Mouse (Mus musculus) hindbrain, embryonic 15.5 days (tissue): Measurements from ENCODE around the gene Pnpla5. TPM values are rescaled to one million over a fixed set of nuclear protein-coding genes. Genes with fewer than 3 reads are reported as not detected.
A peak's percentile ranks its signal among the peaks of the same experiment; 100 is the strongest.
"Not testable (repeated sequence)": the region's sequence is repeated elsewhere in the genome, so short reads cannot be mapped to it uniquely, and the experiment has no call there.

ENCODE experiments used
- ATAC-seq: fragments of 200-750 bp; cut with Nextera tagmentation; 2 replicates; pipeline ENCODE4 v1.8.0; 2017; ENCODE audit warnings: low read depth, moderate number of reproducible peaks, moderate TSS enrichment; ENCODE audit not compliant: low FRiP score
- H3K27ac ChIP-seq: fragments of 300-500 bp; sonication (generic); replicated peaks from 2 replicates; pipeline ENCODE4 v1.5.1; 2015; ENCODE audit warnings: mild to moderate bottlenecking, inconsistent platforms
- H3K27me3 ChIP-seq: fragments of 300-500 bp; sonication (generic); 2 replicates; pipeline ENCODE4 v1.6.1; 2015; ENCODE audit warnings: control low read depth, inconsistent platforms
- H3K36me3 ChIP-seq: fragments of 300-500 bp; sonication (generic); 2 replicates; pipeline ENCODE4 v1.6.1; 2015; ENCODE audit warnings: control low read depth, inconsistent platforms
- H3K4me1 ChIP-seq: fragments of 300-500 bp; sonication (generic); replicated peaks from 2 replicates; pipeline ENCODE4 v1.6.1; 2015; ENCODE audit warnings: control low read depth, inconsistent platforms
- H3K4me2 ChIP-seq: fragments of 300-500 bp; sonication (generic); 2 replicates; pipeline ENCODE4 v1.6.1; 2015; ENCODE audit warnings: moderate library complexity, mild to moderate bottlenecking, inconsistent platforms
- H3K4me3 ChIP-seq: fragments of 300-500 bp; sonication (generic); 2 replicates; pipeline ENCODE4 v1.5.1; 2015; ENCODE audit warnings: mild to moderate bottlenecking, inconsistent platforms
- H3K9ac ChIP-seq: fragments of 300-500 bp; sonication (generic); 2 replicates; pipeline ENCODE4 v1.6.1; 2015; ENCODE audit warnings: inconsistent platforms
- H3K9me3 ChIP-seq: fragments of 300-500 bp; sonication (generic); 2 replicates; pipeline ENCODE4 v1.6.1; 2016; ENCODE audit warnings: control low read depth, inconsistent platforms
- WGBS: fragments of 180-500 bp; shearing (Covaris S2); methylation state at CpG from one replicate; pipeline ENCODE4 v1.1.7; 2015; 5-methylcytosine and 5-hydroxymethylcytosine counted together
- polyA plus RNA-seq: library from polyadenylated mRNA; unstranded; fragments of >200 nt; fragmentation: Nextera tagmentation; extraction: Ambion mirVana; gene quantifications from 2 replicates; pipeline ENCODE4 v1.2.1, GENCODE M21; 2015

Gene Pnpla5
- polyA plus RNA-seq = not detected in 2 replicates

DNA sequence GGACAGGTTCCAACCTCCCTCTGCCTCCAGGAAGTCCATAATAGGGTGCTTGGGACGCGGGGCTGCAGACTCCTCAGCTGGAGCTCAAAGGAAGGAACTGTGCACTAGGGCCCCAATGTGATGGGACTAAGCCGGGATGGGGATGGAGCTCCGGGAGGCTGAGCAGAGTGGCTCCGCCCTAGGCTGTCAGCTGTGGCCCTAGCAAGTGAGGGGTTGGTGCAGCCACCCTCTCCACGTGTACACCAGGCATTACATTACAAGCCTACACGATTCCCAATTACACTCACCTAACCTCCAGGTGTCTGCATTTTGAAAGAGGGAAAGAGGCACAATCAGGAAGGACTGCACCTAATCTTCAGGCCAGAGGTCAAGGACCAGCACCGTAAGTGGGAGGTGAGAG lies at the start of gene Pnpla5:
Gene Pnpla5, minus strand, starts transcription at position 101 of the 400 bp plus-strand sequence.
- 83% methylated on average over 8 of the region's 8 CpGs for WGBS
- no peak for ATAC-seq

DNA sequence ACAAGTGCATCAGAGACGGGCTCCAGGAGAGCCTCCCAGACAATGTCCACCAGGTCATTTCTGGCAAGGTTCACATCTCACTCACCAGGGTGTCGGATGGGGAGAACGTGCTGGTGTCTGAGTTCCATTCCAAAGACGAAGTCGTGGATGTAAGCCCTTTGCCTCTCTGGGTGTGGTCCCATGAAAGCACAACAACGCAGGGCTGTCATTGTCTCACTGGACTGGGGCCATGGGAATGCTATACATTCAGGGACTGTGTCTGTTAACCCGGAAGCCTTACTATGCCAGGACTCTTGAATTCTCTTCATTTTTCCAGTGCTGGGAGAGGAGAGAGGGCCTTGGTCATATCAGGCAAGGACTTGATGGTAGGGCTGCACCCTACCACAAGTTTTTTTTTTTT lies 48.2 kb upstream of the Pnpla5 start:
- H3K36me3 ChIP-seq = no peaks in the 10 kb centered on the region
- WGBS = 71% methylated on average over 7 of the region's 7 CpGs
- no peaks in the 10 kb centered on the region for H3K9me3 ChIP-seq
- ATAC-seq = no peak
- no peak overlapping the region for H3K4me3 ChIP-seq
- H3K4me1 ChIP-seq = peaks cover 26% of the 10 kb centered on the region
- no peaks in the 10 kb centered on the region for H3K27me3 ChIP-seq
- H3K9ac ChIP-seq = no peak overlapping the region
- H3K27ac ChIP-seq = no peak overlapping the region
- no peak overlapping the region for H3K4me2 ChIP-seq

More for the DNA sequence above, at the start of gene Pnpla5:
- Histone ChIP-seq H3K9me3 (no peaks in the 10 kb centered on the region), H3K27ac (no peak within 1 kb of the TSS), H3K9ac (no peak within 1 kb of the TSS), H3K27me3 (no peaks in the 10 kb centered on the region), H3K4me3 (no peak within 1 kb of the TSS), H3K4me2 (no peak within 1 kb of the TSS), H3K4me1 (no peaks in the 10 kb centered on the region), H3K36me3 (no peaks in the 10 kb centered on the region)

DNA sequence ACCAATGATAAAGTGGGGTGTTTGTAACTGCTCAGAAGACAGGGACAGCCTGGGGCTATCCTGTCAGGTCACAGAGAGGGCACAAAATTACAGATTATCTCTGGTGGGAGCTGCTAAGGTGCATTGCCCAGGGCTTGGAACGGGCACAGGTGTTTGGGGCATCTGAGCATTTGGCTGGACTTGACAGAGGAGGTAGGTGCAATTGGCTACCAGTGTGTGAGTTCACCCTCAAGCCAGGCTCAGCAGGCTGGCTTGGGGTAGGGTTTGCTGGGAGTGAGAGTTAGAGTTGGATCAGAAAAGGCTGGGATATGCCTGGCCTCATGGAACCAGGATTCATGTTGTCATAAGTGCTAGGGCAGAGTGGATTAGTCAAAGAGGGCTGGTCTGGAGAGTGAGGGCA lies 46.5 kb upstream of the Pnpla5 start:
- WGBS = 68% methylated on average over 1 of the region's 1 CpGs
- Histone ChIP-seq H3K9me3 (no peaks in the 10 kb centered on the region), H3K4me3 (no peak overlapping the region), H3K4me2 (peak overlapping the region; percentile 92), H3K27me3 (no peaks in the 10 kb centered on the region), H3K9ac (no peak overlapping the region), H3K36me3 (no peaks in the 10 kb centered on the region), H3K4me1 (peaks cover 26% of the 10 kb centered on the region), H3K27ac (no peak overlapping the region)
- ATAC-seq = no peak

DNA sequence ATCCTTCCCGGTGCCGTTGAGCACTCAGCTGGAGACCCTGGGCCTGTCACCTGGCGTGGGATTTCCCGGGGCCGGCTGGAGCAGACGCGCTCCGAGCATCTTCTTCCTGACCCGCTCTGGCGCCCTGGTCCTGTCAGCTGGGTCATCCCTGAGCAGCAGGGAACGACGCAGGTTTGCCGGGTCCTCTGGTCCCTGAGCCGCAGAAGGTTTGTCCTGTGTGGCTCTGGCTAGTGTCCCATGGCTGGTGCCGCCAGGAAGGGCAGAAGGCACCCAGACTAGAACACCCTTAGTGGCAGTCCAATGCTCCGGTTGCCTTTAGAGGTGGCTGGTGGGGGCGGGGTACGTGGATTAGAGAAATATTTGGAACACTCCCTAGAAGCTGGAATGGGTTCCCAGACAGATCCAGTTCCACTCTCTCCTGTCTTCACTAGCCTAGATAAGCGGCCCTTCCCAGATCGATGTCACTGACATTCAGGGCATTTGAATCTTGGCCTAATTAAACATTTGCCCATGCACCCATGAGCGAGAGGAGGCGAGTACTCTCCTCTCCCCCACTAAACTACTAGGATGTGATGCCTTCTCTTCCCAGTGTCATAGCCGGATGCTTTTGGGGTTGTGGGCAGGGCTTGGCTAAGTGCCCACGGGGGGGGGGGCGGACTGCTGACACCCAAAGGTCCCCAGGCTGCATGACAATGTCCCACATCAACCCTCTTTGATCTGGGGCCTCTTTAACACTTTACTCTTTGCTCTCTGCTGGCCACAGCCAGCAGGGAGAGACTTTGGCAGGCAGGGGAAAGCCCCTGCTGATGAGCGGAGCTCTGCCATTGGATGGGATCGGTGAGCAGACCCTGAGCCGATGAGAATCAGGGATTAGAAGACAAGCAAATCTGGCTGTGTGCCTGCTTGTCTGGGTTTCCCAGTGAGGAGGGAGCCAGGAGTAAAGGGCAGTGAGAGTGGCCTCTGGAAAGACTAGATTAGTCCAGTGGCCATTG lies 45.5 kb upstream of the Pnpla5 start:
- Histone ChIP-seq H3K4me1 (peaks cover 26% of the 10 kb centered on the region), H3K9ac (peak overlapping the region; percentile 72)
- WGBS = under 1% methylated on average over 27 of the region's 28 CpGs

DNA sequence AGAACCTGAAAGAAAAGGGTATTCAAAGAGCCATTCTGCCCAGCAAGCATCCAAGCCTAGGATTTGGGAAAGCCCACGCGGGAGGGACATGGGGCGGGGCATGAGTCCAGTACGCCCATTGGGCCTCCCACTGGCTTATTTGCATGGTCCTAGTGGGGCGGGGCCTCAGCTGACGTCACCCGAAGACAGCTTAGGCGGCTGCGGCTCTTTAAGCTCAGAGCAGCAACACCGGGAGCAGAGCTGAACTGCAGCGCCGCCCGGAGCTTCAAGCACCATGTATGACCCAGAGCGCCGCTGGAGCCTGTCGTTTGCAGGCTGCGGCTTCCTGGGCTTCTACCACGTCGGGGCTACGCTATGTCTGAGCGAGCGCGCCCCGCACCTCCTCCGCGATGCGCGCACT lies 44.6 kb upstream of the Pnpla5 start, which contains the start of gene Pnpla3:
Gene Pnpla3, plus strand, starts transcription at position 238 of the 400 bp plus-strand sequence.
- Histone ChIP-seq H3K4me2 (peak within 1 kb of the TSS; percentile 92), H3K9ac (peak within 1 kb of the TSS; percentile 72), H3K4me3 (peak within 1 kb of the TSS; percentile 62), H3K9me3 (no peaks in the 10 kb centered on the region), H3K36me3 (no peaks in the 10 kb centered on the region), H3K27ac (peak within 1 kb of the TSS; percentile 86), H3K4me1 (peaks cover 26% of the 10 kb centered on the region), H3K27me3 (no peaks in the 10 kb centered on the region)
- ATAC-seq = peak; percentile 97
- under 1% methylated on average over 28 of the region's 28 CpGs for WGBS

More for the DNA sequence above, 45.5 kb upstream of the Pnpla5 start:
- H3K9me3 ChIP-seq = no peaks in the 10 kb centered on the region
- ATAC-seq = peak; percentile 35
- H3K27me3 ChIP-seq = no peaks in the 10 kb centered on the region
- no peaks in the 10 kb centered on the region for H3K36me3 ChIP-seq
- H3K27ac ChIP-seq = peak overlapping the region; percentile 86
- peak overlapping the region; percentile 62 for H3K4me3 ChIP-seq
- H3K4me2 ChIP-seq = peak overlapping the region; percentile 92

DNA sequence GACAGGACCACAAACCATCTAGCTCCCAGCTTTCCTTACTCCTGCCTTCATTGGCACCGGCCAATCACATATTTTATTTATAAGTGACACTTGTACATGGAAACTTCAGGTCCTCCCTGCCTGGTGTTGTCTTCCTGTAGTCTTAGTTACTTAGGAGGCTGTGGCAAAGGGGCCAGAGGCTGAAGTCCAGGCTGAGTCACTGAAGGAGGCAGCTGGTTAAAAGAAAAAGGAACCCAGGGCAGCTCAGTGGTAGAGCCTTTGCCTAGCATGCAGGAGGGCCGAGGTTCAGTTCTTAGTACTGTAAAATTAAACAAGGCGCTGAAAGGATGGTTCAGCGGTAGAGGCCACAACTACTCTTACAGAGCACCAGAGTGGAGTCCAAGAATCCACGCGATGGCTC lies 43.8 kb upstream of the Pnpla5 start:
- H3K36me3 ChIP-seq = no peaks in the 10 kb centered on the region
- peaks cover 26% of the 10 kb centered on the region for H3K4me1 ChIP-seq
- no peaks in the 10 kb centered on the region for H3K27me3 ChIP-seq
- H3K27ac ChIP-seq = peak overlapping the region; percentile 86; the same call in 1 of the 2 replicates
- H3K9me3 ChIP-seq = no peaks in the 10 kb centered on the region
- ATAC-seq = no peak
- no peak overlapping the region for H3K4me3 ChIP-seq
- peak overlapping the region; percentile 92; the same call in 1 of the 2 replicates for H3K4me2 ChIP-seq
- no peak overlapping the region for H3K9ac ChIP-seq
- 71% methylated on average over 6 of the region's 6 CpGs for WGBS

DNA sequence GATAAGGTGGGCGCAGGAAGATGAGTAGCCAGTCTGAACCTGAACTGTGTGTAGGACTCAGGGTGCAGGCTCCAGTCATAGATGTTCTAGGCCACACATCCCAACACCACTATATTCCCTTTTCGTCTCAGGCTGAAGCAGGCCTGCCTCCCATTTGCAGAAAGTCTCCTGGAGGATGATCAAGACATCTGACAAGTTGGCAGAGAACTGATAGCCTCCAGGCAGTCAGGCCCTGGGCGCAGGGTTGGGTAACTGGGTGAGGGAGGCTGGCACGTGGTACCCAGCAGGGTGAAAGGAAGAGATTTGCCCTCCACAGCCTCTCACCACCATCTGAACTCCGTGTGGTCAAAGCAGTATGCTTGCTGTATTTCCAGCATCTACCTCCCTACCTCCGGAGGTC lies 38.9 kb upstream of the Pnpla5 start:
- ATAC-seq = no peak
- Histone ChIP-seq H3K9ac (no peak overlapping the region), H3K4me2 (no peak overlapping the region), H3K4me3 (no peak overlapping the region), H3K4me1 (peaks cover 1% of the 10 kb centered on the region; the same call in 1 of the 2 replicates), H3K27ac (no peak overlapping the region), H3K27me3 (no peaks in the 10 kb centered on the region), H3K9me3 (no peaks in the 10 kb centered on the region), H3K36me3 (no peaks in the 10 kb centered on the region)
- 78% methylated on average over 6 of the region's 6 CpGs for WGBS

DNA sequence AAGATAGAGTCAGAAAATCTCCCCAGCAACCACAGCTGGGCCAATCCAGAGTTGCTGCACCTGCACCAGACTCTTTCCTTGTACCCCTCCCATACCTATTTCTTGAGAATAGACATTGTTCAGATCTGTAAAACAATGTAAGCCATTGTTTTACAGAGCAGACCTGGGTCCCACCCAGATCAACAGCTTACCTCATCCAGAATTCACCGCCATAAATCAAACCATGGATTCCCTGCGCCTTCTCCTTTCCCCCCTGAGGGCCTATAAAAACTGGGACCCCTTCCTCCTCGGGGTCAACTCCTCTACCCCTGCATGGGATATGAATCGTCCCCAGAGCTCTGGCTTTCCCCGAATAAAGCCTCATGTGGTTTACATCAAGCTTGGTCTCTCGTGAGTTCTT lies 34.6 kb upstream of the Pnpla5 start:
- ATAC-seq, H3K36me3 ChIP-seq, H3K9me3 ChIP-seq, H3K4me3 ChIP-seq, H3K9ac ChIP-seq, H3K4me1 ChIP-seq, H3K27me3 ChIP-seq, H3K4me2 ChIP-seq, H3K27ac ChIP-seq: not testable (repeated sequence)
- WGBS = 87% methylated on average over 6 of the region's 6 CpGs

DNA sequence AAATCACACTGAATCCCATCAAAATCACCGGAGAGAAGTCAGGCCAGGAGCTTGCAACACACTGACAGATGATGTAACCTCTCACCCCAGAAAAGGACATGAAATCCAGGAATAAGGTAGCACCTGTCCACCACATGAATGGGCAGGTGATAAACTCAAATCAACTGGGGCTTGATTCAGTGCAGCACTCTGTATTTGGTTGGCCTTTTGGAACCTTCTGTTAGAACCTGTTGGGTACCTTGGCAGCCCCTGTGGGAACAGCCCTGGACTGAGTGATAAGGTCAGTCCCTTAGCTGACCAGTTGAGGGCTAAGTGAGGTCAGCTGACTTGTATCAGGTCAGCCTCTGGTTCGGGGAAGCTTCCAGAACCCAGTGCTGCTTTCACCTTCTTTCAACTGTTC lies 33.2 kb upstream of the Pnpla5 start:
- Histone ChIP-seq H3K36me3 (no peaks in the 10 kb centered on the region), H3K9ac (no peak overlapping the region), H3K27me3 (no peaks in the 10 kb centered on the region), H3K4me2 (no peak overlapping the region), H3K9me3 (no peaks in the 10 kb centered on the region), H3K4me3 (no peak overlapping the region), H3K4me1 (no peaks in the 10 kb centered on the region), H3K27ac (no peak overlapping the region)
- WGBS = 96% methylated on average over 2 of the region's 2 CpGs
- no peak for ATAC-seq

DNA sequence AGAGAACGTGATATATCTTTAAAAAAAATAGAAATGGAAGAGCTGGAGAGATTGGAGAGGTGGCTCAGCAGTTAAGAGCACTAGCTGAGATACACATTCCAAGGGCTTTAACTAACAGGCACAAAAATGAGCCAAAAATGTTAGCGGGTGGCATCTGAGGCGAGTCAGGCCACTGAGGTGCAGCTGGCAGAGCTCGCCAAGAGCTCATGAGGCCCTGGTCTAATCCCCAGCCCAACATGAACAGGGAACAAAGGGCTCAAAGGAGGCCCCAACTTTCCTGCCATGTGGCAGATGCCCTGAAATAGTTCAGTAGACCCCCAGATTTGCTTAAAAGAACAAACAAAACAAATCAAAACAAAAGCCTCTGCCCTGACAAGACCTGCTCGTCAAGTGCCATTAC lies 18.0 kb upstream of the Pnpla5 start:
- 0 out of 2 replicates have a peak overlapping the region, but pooled peaks have one; percentile 7 for H3K27ac ChIP-seq
- 66% methylated on average over 5 of the region's 5 CpGs for WGBS
- no peak overlapping the region for H3K9ac ChIP-seq
- no peak overlapping the region for H3K4me3 ChIP-seq
- ATAC-seq = no peak
- H3K36me3 ChIP-seq = no peaks in the 10 kb centered on the region
- 0 out of 2 replicates have a peak, but pooled peaks cover 3% of the 10 kb centered on the region for H3K4me1 ChIP-seq
- H3K4me2 ChIP-seq = no peak overlapping the region
- no peaks in the 10 kb centered on the region for H3K9me3 ChIP-seq
- no peaks in the 10 kb centered on the region for H3K27me3 ChIP-seq

DNA sequence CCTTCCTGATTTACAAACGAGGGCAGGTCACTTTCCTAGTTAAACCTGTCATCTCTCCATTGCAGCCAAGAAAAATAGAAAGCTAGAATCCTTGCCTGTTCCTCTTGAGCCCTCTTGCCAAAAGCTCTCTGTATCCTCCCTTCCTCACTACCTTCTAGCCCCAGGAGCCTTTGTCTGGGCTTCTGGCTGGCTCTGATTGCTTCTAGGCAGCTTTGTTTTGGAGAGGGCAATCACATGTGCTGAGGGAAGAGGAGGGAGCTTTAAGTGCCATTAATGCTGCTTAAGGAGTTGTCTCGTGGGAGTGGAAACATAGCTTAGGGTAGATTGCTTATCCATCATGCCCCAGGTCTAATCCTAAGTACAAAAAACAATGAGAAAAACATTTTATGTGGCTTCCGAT lies 17.1 kb upstream of the Pnpla5 start:
- ATAC-seq = no peak
- no peaks in the 10 kb centered on the region for H3K36me3 ChIP-seq
- 0 out of 2 replicates have a peak overlapping the region, but pooled peaks have one; percentile 7 for H3K27ac ChIP-seq
- no peaks in the 10 kb centered on the region for H3K9me3 ChIP-seq
- H3K9ac ChIP-seq = no peak overlapping the region
- H3K4me2 ChIP-seq = no peak overlapping the region
- WGBS = 55% methylated on average over 3 of the region's 3 CpGs
- H3K4me3 ChIP-seq = no peak overlapping the region
- H3K27me3 ChIP-seq = no peaks in the 10 kb centered on the region
- 0 out of 2 replicates have a peak, but pooled peaks cover 3% of the 10 kb centered on the region for H3K4me1 ChIP-seq

DNA sequence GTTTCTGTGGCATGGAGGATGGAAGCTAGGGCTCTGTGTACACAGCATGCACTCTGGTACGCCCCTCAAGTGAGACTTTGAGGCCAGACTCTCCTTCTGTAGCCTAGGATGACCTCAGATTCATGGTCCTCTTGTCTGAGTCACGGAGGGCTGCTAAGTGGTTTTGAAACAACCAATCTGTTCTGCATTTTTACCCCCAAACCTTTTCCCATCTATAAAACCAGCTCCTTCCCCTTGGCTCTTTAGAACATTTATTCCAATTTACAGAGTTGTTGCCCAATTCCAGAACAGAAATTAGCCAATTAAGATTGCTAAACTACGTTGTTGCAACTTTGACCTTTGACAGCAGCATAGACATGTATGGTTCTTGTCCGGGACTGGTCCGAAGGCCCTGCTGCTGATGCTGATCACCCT lies 16.6 kb upstream of the Pnpla5 start:
- H3K4me2 ChIP-seq = no peak overlapping the region
- ATAC-seq = no peak
- no peak overlapping the region for H3K9ac ChIP-seq
- no peaks in the 10 kb centered on the region for H3K9me3 ChIP-seq
- no peak overlapping the region for H3K27ac ChIP-seq
- H3K27me3 ChIP-seq = no peaks in the 10 kb centered on the region
- H3K4me1 ChIP-seq = 0 out of 2 replicates have a peak, but pooled peaks cover 3% of the 10 kb centered on the region
- H3K4me3 ChIP-seq = no peak overlapping the region
- H3K36me3 ChIP-seq = no peaks in the 10 kb centered on the region
- WGBS = 86% methylated on average over 5 of the region's 5 CpGs
